Mouse (Mus musculus) cerebellum, postnatal 25 days (tissue): ENCODE results near the gene Srf.
"Not testable (repeated sequence)": the region's sequence is repeated elsewhere in the genome, so short reads cannot be mapped to it uniquely, and the experiment has no call there.

Source experiments
- DNase-seq, 2 experiments: peaks; one replicate each; pipeline ENCODE4 v3.0.0; 2021; ENCODE audit warnings: mixed read lengths in 2 of 2

Srf gene

DNA sequence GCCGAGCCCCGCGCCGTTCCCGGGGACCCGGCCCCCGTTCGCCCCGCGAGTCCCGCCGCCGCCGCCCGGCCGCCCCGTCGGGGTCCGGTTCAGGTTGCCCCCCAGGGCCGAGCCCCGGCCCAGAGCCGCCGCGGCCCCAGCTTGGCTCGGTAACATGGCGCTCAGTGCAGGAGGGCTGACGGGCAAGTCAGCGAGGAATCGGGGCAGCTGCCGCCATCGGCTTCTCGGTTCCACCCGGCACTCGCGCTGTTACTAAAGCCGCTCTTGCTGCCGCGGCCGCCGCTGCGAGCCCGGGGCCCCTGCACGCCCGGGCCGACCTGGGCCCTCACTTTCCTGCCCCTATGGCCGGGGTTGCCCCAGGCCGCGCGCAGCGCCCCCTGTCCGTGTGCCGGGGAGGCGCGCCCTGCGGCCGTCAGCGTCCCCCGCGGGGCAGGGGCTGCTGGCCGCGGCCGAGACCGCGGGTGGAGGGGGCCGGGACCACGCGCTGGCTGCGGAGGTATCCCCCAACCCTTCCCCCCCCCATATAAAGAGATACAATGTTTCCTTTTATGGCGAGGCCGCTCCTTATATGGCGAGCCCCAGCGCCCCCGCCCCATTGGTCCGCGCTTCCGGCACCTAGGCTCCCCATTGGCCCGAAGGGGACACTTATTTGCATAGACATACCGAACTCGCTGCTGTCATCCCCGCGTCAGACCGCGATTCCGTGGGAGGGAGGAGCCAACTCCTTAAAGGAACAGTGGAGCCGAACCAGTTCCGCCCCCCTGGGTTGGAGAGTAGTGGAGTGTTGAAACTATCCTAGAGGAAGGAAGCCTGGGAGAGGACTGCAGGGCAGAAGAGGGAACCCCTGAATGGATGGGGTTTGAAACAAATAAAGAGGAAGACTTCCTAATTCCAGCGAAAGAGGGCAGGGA lies at the start of gene Srf:
Gene Srf, minus strand, starts transcription at position 503 of the 911 bp plus-strand sequence.
- DNase-seq = peak; percentile 94 to 96

DNA sequence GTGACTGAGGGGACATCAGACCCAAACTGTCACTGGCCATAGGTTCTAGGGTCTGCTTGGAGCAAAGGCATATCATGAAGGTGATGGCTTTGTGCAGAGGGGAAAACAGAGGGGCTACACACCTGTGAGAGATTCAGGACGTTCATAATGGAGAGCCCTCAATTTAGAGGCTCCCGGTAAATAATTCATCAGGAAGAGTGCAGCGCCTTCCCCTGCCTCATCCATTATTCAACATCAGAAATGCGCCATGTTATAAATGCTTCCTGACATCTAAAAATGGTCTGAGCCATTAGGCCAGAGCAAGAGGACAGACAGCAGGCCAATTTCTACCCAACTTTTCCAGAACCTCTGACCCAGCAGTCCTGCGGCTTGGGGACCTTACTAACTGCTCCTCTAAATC lies 49.2 kb upstream of the Srf start:
- DNase-seq = no peak

DNA sequence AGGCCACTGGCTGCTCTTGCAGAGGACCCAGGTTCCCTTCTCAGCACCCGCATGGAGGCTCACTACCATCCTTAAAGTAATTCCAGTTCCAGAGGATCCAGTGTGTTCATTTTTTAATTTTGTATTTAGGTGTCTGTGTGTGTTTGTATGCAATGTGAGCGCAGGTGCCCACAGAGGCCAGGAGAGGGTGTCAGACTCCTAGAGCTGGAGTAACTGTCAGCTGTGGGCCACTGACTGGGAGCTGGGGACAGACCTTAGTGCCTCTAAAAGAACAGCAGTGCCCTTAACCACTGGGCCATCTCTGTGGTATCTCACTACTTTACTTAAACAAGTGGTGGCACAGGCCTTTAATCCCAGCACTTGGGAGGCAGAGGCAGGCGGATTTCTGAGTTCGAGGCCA lies 47.3 kb upstream of the Srf start:
- DNase-seq = no peak

DNA sequence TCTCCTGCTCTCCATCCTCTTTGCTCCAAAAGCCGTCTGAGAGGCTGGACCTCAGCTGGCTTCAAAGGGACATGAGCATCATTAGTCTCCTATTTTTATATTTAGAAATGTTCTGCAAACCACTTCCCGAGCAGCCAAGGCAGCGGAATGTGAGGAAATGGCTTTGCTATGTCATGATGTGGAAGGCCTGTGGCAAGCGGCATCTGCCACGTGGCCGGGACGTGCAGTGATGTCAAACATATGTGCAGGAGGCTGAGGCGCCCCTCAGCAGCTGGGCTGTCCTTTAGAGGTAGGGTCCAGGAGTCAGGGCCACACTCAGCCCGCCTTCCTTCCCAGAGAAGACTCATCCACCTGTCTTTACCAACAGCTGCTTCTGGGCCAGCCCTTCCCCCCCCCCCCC lies 46.2 kb upstream of the Srf start:
- no peak for DNase-seq

DNA sequence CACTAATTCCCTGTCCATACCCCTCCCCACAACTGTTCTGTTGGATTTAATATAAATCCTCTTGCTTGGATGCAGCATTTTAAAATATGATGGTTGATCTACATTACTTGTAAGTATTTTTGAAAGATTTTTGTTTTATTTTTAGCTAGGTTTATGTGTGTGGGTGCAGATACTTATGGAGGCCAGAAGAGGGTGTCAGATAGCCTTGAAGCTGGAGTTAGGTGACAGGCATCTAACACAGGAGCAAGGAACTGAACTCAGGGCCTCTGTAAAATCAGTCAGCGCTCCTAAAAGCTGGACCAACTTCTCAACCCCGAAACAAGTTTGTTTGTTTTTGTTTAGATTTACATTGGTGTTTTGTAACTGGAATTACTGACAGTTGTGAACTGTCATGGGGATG lies 44.6 kb upstream of the Srf start:
- DNase-seq = no peak

DNA sequence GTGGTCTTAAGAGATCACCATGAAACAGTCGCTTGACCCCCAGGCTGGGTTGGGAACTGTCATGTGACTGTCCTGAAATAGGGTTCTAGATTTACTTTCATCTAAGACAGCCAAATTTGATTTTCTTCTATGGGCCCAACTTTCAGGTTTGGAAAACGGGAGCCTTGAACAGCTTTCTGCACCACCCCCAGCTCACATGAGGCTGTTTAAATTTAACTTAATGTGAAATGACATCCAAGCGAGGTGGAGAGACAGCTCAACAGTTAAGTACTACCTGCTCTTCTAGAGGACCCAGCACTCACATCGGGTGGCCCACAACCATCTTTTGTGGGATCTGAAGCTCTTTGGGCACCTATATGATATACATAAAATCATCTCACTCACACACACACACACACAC lies 43.0 kb upstream of the Srf start:
- DNase-seq = no peak

DNA sequence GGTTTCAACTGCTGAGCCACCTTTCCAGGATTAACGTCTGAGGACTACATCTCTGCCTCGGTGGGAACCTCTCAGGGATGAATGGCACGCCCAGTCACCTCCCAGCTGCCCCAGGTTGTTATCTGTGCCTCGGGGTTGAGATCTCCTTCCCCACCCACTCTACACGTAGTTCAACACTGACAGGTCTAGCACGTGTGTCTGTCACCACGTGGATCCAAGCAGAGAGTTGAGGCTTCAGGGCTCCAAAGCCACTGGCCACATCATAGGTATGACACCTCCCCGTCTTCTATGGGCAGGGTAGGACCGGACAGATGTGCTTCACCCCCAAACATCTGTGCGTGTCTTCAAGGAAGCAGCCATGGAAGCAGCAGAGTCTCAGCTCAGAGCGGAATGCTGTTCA lies 42.0 kb upstream of the Srf start:
- DNase-seq = no peak

DNA sequence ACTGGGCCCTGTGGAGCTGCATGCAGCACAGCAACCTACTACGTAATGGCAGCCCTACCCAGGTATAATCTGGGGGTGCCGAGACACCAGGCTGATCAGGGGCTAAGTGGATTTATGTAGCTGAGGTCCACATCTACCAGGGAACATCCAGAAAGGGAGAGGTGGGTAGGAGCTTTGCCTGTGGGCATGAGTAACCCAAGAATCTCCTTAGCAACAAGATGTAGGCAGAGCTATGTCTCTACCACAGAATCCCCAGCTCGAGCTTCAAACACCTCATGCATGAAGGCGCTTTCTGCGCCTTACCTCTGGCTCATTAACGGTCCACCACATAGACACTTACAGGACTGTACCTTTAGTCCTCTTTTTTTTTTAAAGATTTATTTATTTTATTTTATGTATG lies 39.4 kb upstream of the Srf start:
- no peak for DNase-seq

DNA sequence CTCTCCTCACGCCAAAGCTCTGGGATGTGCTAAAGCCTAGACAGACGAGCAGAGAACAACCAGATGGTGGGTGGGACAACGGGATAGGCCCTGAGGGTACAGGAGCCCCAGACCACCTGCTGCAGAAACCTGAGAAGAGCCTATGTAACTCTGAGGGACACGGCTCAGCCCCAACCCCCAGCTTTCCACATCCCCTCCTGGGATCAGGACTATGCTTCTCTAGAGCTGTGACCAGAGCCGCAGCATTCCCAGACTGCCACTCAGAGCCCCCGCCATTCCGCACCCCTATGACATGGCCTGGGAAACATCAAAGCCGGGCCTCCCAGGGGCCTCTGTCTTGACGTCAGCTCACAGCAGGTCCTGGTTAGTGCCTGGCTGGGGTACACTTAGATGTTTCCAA lies 38.6 kb upstream of the Srf start:
- DNase-seq = no peak

DNA sequence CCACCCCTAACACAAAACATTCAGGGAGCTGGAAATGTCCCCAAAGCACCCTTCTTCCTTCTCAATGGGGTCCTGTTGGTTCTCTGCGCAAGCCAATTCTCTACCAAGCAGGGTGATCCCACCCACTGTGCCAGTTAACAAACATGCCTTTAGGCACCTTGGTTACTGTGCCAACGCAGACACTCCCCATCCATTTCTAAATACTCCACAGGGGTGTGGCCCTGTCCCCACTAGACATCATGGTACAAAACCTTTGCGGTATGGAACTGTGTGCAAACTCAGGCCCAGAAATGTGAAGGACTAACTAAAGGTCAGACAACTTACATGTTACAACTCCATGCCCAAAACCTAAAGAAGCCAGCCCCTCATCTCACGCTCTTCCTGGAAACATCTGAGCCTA lies 37.1 kb upstream of the Srf start:
- no peak for DNase-seq

DNA sequence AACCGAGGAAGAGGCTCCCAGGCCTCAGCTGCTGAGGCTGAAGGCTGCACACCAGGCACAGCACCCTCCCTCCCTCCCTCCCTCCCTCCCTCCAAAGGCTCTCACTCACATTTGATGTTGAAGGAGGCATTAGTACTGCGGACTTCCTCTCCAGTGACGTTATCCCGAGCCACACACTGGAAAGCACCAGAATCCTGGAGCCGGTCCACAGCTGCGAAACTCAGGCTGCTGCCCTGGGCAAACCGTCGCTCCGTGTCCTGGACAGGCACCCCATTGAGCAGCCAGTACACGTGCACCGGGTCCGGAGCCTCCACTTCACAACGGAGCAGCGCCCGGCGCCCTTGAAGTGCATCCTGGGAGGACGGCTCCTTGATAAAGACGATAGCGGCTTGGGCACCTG lies 35.4 kb upstream of the Srf start:
- DNase-seq = peak in 1 of 2 experiments; percentile 22

DNA sequence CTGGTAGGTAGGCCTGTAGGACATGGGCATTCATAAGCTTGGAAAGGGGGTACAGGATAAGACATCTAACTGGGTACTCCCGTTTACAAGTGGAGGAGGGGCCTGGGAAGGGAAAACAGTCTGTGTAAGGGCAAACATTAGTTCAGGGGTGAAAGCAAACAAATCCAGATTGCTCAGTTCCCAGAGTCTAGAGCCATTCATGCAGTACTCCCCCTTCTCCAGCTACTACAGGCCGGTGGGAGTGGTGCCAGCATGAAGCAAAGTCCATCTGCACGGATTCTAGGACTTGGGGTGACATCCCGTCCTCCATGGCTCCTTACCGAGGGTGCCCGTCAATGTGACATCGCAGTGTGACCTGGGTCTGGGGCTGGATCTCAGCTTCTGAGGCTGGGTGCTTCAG lies 34.5 kb upstream of the Srf start:
- no peak for DNase-seq

DNA sequence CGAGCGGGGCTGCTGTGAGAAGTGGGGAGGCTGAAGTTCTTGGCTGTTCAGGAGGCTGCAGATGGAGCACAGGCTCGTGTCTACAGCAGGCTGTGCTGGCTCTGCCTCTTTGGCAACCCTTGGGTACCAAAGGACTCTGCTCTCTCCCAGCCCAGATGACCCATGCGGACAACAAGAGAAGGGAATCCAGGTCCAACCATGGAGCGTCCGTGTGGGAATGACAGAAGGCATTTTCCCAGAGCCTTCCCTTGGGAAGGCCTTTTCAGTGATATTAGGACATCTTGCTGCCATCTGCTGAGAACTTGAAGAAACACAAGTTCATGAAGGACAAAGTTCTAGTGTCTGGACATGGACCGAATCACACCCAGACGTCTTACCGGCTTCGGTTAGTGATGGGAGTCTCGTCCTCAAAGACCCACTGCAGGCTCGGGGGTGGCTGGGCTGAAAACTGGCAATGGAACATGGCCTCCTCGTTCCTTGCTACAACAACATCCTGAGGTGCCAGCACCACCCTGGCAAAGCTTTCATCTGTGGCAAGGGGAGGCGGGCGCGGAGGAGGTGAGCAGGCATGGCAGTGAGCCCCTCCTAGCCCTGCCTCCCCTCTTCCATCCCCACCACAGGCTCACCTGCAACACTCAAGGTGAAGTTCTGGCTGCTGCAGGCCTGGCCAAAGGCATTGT lies 33.8 kb upstream of the Srf start:
- DNase-seq = peak; percentile 49 to 63

DNA sequence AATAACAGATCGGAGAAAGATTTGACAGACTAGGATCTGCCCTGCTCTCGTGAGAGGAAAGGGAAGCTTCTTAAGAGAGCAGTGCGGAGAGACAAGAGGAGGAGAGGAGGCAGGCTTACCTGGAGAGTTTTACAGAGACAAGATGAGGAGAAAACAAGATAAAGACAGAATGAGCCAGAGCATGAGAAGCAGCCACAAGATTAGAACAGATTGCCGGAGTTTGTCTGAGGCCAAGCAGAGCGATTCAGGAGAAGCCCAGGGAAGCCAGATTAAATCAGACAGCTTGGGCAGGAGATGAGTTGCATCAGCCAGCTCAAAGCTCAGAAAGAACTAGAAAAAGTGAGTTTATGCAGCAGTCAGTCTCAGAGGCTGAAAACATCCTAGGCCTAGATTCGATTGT lies 32.9 kb upstream of the Srf start:
- DNase-seq = no peak

DNA sequence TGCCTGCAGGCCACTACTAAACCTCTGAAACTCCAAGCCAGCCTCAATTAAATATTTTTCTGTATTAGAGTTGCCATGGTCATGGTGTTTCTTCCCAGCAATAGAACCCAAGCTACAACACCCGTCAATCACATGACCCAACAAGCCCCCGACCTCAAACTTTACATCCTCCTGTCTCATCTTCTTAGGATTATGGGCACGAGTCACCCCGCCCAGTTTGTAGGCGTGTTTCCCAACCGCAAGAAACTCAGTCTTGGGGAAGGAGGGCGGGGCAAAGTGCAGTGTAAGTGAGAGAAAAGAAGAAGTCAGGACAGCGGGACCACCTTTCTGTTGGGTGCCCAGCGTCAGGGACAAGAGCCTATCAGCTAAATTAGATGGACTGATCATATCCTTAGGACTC lies 32.2 kb upstream of the Srf start:
- no peak for DNase-seq

DNA sequence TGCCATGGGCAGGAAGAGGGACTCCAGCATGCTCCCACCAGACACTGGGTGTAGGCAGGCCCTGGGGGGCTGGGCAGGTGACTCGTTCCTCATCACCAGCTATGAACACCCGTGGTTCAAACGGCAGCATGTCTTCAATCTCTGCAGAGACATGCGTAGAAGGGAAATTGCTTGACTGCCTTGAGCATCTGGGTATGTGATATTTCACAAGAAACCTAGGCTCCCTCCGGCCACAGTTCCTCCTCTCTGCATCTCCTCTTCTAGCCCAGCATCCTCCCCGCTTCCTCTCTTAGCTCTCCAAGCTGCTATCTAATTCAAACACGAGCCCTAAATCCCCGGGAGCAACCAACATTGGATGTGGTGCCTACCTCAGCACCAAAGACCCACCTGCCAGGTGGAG lies 30.4 kb upstream of the Srf start:
- DNase-seq = no peak

DNA sequence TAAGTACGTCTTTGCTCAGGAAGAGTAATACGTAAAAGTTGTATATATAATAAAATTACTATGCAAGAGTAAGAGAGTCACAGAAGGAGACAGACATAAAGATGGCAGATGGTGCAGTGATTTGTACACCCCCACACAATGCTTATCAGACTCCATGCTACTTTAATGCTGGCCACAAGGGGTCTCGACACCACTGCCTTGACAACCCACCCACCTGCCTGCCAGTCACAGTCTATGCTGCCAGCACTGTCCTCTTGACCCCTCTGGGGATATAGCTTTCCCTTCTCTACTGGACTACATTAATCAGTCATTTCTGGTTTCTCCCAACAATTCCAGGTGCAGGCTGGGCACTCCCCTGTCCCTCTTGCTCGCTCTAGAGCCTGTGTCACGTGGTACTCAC lies 22.7 kb upstream of the Srf start:
- DNase-seq = no peak

DNA sequence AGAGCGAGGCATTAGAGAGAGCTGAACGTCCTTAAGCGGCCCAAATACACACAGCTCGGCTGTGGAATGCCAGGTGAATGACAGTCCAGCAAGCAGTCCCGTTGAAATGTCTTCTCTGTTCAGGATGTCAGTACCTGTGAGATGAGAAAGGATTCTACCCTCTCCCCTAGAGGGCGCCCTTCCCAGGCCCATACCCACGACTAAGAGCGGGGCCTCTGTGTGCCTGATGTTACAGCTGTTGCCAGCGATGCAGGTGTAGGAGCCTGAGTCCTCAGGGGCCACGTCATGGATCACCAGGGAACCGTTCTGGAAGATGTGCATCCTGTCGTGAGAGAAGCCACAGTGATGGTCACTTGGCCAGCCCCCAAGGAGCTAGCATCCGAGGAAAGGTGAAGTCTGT lies 20.1 kb upstream of the Srf start:
- no peak for DNase-seq

DNA sequence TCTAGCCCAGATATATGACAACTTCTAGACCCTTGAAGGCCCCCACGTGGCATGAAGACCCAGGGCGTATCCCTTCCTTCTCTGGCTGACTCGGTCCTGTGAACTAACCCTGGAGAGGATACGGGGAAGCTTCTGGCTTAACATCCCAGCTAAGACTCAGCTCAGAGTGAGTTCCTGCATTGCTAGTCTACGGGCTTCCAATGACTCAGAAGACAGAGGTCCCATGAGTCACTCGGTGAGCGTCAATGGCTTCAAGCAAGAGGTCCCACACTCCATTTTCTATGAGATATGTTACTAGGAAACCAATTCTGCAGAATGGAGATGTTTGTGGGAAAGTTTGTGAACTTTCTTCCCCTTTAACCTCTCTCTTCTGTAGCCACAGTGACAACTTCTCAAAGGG lies 18.6 kb upstream of the Srf start:
- no peak for DNase-seq

DNA sequence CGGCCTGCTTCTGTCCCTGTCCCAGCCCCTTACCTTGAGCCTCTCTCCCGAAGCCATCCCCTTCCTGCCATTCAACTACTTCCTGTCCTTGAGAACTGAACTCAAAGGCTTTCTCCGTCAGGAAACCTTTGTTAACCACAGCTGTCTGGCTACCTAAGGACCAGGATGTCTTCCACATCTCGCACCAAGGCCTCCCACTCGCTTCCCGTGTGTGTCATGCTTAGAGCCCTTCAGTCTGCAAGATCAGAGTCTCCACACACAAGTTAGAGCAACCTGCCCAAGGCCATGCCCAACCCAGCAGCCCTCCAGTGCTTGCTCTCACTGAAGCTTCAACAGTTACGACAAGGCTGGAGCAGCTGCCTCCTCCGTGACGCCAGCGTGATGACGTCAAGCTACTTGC lies 15.0 kb upstream of the Srf start:
- DNase-seq = no peak

DNA sequence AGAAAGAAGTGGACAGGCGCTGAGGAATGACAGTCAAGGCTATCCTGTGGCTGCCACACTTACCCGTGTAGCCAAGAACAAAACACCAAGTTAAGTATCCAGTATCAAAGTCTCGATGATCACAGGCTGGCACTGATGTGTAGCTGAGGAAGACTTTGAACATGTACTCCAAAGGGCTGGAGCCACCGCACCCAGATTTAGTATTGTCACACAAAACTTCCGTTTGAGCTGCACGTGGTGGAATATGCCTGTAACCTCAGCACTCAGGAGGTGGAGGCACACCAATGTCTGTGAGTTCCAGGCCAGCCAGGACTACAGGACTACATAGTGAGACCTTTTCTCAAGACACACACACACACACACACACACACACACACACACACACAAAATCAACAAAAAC lies 3.2 kb upstream of the Srf start:
- no peak for DNase-seq

DNA sequence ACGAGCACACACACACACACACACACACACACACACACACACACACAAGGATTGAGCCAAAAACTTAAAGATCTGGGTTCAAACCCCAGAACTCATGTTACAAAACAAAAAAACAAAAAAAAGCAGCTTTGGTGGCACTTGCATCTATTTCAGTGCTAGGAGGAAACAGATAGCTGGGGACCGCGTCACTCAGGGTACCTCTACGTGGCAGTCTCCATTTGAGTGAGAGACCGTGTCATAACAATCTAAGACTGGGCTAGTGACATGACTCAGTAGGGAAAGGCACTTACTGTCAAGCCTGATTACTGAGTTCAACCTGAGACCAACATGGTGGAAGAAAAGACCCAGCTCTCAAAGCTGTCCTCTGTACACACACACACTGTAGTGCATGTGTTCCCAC lies 2.2 kb upstream of the Srf start:
- DNase-seq = no peak

DNA sequence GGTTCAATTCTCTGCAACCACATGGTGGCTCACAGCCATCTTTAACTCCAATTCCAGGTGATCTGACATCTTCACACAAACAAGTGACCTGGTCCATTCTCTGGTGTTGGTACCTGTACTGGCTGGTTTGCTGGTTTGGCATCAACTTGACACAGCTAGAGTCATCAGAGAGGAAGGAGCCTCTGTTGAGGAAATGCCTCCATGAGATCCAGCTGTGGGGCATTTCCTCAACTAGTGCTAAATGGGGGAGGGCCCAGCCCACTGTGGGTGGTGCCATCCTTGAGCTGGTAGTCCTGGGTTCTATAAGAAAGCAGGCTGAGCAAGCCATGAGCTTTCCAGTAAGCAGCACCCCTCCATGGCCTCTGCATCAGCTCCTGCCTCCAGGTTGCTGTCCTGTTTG lies 1.3 kb upstream of the Srf start:
- not testable (repeated sequence) for DNase-seq

DNA sequence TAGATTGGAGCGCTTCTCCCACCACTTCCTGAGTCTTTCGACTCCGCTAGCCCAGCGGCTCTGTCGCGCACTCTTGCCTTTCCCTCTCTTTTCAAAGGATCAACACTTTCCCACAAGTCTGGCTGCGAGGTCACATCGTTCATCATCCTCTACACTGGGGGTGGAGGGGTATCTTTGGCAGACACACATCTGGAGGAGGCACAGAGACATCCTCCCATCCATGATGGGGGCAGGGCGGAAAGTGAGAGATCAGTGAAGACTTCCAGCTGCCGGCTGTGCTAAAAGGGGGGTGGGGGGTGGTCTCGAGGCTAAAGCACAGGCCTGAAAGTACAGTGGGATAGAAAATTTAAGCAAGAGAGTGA lies 590 bp upstream of the Srf start:
- peak in 1 of 2 experiments; percentile 47 for DNase-seq
